Mouse (Mus musculus) layer of hippocampus, adult 18-20 months (tissue): Measurements from ENCODE around the gene Mymx. TPM values are rescaled to one million over a fixed set of nuclear protein-coding genes. Genes with fewer than 3 reads are reported as not detected.
"Not testable (repeated sequence)": the region's sequence is repeated elsewhere in the genome, so short reads cannot be mapped to it uniquely, and the experiment has no call there.

ENCODE experiments used
- DNase-seq, 2 experiments: peaks; one replicate each; pipeline ENCODE4 v3.0.0; 2022; ENCODE audit warnings: low spot score in 2 of 2
- long read RNA-seq: library from polyadenylated mRNA; stranded (forward); transcript quantifications from one replicate; pipeline ENCODE4 v2.0.0, GENCODE M21; 2021
- total RNA-seq, 2 experiments: library from RNA; stranded (reverse); gene quantifications; 2 replicates each; pipeline ENCODE4 v1.2.3; 2021

The Mymx gene
- total RNA-seq = not detected
- long read RNA-seq = 0 reads

GRCm38 (mm10) chr17:45601877-45602304 lies at the start of gene Mymx:
Gene Mymx, minus strand, starts transcription at chr17:45602102.
- no peak for DNase-seq

DNA sequence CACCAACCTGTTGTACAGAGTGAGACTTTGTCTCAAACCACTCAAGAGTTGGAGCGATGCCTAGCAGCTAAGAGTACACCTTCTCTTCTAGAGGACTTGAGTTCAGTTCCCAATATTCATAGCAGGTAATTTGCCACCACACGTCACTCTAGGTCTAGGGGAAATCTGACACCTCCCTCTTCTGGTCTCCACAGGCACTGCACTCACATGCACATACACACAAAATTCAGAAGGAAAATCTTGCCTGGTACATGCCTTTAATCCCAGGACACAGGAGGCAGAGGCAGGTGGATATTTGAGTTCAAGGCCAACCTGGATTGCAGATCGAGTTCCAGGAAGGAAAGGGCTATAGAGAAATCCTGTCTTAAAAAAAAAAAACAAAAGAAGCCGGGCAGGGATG lies 42.3 kb upstream of the Mymx start:
- no peak for DNase-seq

DNA sequence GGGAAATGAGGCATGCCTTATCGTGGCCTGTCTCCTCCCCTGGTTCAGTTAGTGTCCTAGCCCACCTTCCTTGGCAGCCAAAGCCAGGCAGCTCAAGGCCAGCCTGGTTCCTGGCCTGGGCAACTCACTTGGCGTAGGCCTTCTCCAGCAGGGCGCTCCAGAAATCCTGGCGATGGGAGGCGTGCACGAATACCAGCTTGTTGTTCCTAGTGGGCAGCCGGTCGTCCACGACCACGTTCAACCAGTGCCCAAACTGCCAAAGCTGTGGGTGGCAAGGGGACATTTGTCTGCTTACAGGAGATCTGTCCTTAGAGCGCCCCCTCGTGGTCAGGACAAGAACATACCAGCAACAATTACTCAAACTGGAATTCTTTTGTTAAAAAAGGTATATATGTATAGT lies 40.8 kb upstream of the Mymx start:
- DNase-seq = peak; percentile 39 to 71

DNA sequence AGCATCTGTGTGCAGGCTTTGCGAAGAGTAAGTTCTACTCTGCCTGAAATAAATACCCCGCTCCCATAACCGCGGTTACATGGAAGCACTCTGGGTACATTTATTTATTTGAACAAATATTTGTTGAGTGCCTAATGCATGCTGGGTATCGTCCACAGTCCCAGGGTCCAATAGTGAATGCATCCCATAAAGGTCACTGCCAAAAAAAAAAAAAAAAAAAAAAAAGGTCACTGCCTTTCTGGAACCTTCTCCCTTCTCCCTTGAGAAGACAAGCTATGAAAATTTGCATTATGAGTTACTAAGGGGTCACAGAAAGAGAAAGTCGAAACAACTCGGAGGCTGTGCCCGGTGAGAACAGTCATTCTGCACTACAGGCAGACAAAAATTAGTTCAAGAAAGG lies 40.1 kb upstream of the Mymx start:
- DNase-seq = no peak

- no peak for DNase-seq
Measured at GRCm38 (mm10) chr17:45638596-45639295, 36.8 kb upstream of the Mymx start.

DNA sequence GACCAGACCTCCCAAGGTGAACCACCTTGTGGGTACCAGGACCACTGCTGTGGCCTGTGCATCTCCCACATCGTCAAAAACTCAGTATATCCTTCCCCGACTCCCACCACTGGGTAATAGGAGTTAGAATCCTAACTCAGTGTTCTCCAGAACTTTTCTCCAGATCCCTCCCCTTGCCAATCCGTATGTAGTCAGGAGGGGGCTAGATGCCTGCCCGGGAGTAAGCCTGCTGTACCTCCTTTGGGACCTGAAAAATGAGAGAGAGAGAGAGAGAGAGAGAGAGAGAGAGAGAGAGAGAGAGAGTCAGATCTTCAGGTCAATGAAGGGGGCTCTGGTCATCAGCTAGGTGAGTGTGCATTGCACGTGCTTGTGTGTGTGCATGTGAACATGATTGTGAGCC lies 32.1 kb upstream of the Mymx start:
- no peak for DNase-seq

- DNase-seq = no peak
Measured at GRCm38 (mm10) chr17:45631940-45632339, 30.0 kb upstream of the Mymx start.

DNA sequence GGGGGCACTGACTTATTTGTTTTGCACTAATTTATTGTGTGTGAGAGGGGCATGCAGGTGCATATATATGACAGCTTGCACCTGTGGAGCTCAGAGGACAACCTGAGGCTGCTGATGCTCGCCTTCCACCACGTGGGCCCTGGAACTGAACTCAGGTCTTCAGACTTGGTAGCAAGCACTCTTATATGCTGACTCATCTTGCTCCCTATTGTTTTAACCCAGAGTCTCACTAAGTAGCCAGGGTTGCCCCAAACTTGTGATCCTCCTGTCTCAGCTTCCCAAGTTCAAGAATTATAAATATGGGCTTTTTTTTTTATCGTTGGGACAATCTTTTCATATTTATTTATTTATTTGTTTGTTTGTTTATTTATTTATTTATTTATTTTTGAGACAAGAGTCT lies 29.1 kb upstream of the Mymx start:
- DNase-seq = no peak

GRCm38 (mm10) chr17:45629861-45630694 lies 28.2 kb upstream of the Mymx start:
- peak; percentile 50 to 79 for DNase-seq

GRCm38 (mm10) chr17:45628885-45629855 lies 27.3 kb upstream of the Mymx start:
- no peak for DNase-seq

DNA sequence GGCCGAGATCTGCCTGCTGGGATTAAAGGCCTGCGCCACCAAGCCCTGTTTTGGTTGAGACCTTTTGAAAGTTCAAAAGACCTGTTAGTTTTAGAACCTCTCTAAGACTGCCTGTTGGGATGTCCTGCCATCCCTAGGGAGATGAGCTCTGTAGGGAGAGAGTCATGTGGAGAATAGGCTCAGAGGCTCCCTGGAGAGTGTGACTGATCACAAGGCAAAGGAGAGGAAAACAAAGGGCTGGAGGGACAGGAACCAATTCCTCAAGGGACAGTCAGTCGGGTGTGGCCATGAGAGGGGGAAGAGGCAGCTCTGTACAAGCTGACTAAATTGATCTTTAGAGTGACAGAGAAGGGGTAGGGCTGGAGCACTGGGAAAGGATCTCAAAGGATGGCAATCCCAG lies 26.3 kb upstream of the Mymx start:
- no peak for DNase-seq

DNA sequence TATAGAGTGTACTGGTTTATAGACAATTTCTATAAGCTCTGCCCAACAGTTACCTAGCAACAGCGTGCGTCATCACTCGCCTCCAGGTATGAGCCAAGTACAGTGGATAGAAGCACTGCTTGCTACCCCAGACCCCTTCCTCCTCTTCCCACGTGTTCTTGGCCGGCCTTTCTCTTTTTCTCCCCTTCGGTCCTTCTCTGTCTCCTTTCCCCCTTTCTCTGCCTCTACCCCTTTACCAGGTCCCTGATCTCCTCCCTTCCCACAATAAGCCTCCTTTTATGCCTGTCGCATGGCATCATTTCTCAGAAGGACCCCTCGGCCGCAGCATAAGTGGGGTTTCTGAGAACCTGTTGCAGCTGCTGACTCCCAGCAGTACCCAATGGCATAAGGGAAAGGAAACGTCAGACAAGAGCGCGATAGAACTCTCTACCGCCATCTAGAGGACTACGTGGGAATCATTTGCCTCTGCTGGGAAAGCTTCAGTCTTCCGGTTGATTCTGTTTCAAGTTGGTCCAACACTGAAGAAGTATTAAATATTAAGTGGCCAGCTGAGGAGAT lies 24.8 kb upstream of the Mymx start:
- peak; percentile 50 to 87 for DNase-seq

DNA sequence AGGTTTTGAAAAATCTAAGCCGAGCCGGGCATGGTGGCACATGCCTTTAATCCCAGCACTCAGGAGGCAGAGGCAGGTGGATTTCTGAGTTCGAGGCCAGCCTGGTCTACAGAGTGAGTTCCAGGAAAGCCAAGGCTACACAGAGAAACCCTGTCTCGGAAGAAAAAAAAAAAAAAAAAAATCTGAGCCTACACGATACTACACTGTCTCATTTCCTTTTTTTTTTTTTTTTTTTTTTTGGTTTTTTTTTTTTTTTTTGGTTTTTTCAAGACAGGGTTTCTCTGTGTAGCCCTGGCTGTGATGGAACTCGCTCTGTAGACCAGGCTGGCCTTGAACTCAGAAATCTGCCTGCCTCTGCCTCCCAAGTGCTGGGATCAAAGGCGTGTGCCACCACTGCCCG lies 21.5 kb upstream of the Mymx start:
- DNase-seq = not testable (repeated sequence)

GRCm38 (mm10) chr17:45619386-45620256 lies 17.7 kb upstream of the Mymx start:
- no peak for DNase-seq

GRCm38 (mm10) chr17:45618941-45619385 lies 17.1 kb upstream of the Mymx start:
- DNase-seq = no peak

DNA sequence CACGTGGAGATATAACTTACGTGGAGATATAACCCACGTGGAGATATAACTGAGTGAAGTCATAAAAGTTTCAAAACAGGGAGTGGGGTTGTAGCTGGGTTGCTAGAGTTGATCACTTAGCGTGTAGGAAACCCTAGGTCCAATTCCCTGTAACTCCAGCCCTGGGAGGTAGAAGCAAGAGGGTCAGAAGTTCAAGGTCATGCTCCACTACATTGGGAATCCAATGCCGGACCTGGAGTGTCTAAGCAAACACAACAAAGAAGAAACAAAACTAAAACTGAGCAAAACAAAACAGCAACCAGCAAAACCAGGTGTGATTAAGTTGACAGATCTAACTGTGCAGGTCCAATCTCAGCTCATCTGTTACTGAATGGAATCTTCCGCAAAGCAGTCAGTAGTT lies 15.8 kb upstream of the Mymx start:
- DNase-seq = no peak

GRCm38 (mm10) chr17:45616679-45617078 lies 14.8 kb upstream of the Mymx start:
- DNase-seq = no peak

DNA sequence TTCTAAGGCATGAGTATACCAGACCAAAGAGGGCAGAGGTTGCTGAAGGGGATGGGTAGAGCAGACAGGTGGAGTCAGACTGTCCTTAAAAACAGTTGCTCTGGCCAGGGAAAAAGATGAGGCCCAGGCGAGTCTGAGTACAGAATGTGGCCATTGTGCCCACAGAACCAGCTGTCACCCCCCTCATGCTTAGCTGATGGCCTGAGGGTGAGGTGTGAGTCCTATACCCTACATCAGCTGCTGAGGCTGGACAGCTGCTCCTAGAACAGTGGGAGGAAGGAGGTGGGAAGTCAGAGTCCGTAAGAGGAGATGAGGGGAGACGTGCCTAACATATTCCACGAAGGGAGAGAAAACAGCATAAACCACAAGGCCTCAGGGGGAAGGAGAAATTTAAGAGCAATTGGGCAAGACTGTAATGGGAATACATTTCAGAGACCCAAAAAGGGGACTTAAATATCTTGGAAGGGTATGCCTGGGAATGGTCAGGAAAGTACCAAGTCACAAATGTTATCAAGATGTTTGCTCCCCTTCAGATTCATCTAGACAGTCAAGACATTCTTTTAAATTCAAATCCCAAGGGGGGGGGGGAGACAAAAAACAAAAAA lies 14.2 kb upstream of the Mymx start:
- no peak for DNase-seq

GRCm38 (mm10) chr17:45612921-45613320 lies 11.0 kb upstream of the Mymx start:
- DNase-seq = no peak

- DNase-seq = no peak
Measured at GRCm38 (mm10) chr17:45612008-45612407, 10.1 kb upstream of the Mymx start.
